Comparison of ENCODE assay signal across 9 mouse cellular contexts in genomic region chr8:71568941-71569340, GRCm38 (mm10). TPM values are rescaled to one million over a fixed set of nuclear protein-coding genes. Genes with fewer than 3 reads are reported as not detected.
A peak's percentile ranks its signal among the peaks of the same experiment; 100 is the strongest.
DNase-seq lines count a peak whose midpoint lies in the region; ATAC-seq lines count a peak whose summit lies in the region.
"Had no signal": no experiment of that assay in that cellular context is flagged by ENCODE, and none has a peak within 500 bp of the region (broad histone marks: within the 10 kb centered on the region; RNA-seq: fewer than 3 reads in every experiment).

No protein-coding gene starts in this region.

- H3K36me3 ChIP-seq in lung, embryonic 16.5 days (ENCODE audit: control insufficient read depth, insufficient read depth, low read length) = no peaks in the 10 kb centered on the region
- no peaks in the 10 kb centered on the region for H3K36me3 ChIP-seq in limb, embryonic 13.5 days
- H3K36me3 ChIP-seq in stomach, embryonic 14.5 days (ENCODE audit: control insufficient read depth, insufficient read depth, low read length) = no peaks in the 10 kb centered on the region

- peak overlapping the region; percentile 70 for H3K9ac ChIP-seq in lung, embryonic 16.5 days (ENCODE audit: low read length)
- H3K9ac ChIP-seq in limb, embryonic 13.5 days = peak overlapping the region; percentile 64; the same call in 1 of the 2 replicates
- H3K9ac ChIP-seq in stomach, embryonic 14.5 days (replicated peaks; ENCODE audit: low read depth, low read length) = 0 out of 2 replicates have a peak overlapping the region, but pooled peaks have one; percentile 36

- peak; percentile 51 for DNase-seq in adrenal gland, adult 8-10 months
- DNase-seq in adrenal gland, postnatal 25 days = no peak
- DNase-seq in lung, postnatal 36 days = no peak
- DNase-seq in spleen, postnatal 4 days (ENCODE audit: low spot score in 2 of 2) = no peak
- no peak for DNase-seq in embryo, embryonic 11 days

- H3K9me3 ChIP-seq in lung, embryonic 16.5 days (ENCODE audit: control insufficient read depth, low read length) = 0 out of 2 replicates have a peak, but pooled peaks cover 2% of the 10 kb centered on the region
- H3K9me3 ChIP-seq in limb, embryonic 13.5 days = peaks cover 7% of the 10 kb centered on the region
- H3K9me3 ChIP-seq in stomach, embryonic 14.5 days (ENCODE audit: control insufficient read depth, low read depth, low read length) = 0 out of 2 replicates have a peak, but pooled peaks cover 2% of the 10 kb centered on the region

- H3K4me1 ChIP-seq in lung, embryonic 16.5 days (replicated peaks; ENCODE audit: control insufficient read depth, insufficient read depth, low read length) = peaks cover 9% of the 10 kb centered on the region
- peaks cover 35% of the 10 kb centered on the region for H3K4me1 ChIP-seq in limb, embryonic 13.5 days
- peaks cover 14% of the 10 kb centered on the region for H3K4me1 ChIP-seq in stomach, embryonic 14.5 days (ENCODE audit: control insufficient read depth, insufficient read depth, low read length)

- ATAC-seq in lung, embryonic 16.5 days (ENCODE audit: low read depth) = no peak
- no peak for ATAC-seq in limb, embryonic 13.5 days (ENCODE audit: low FRiP score, low read depth)
- no peak for ATAC-seq in stomach, embryonic 14.5 days (ENCODE audit: insufficient number of reproducible peaks, insufficient read depth, low FRiP score, low read depth)

- H3K27me3 ChIP-seq in lung, embryonic 16.5 days (ENCODE audit: control insufficient read depth, insufficient read depth, low read depth, low read length) = no peaks in the 10 kb centered on the region
- peaks cover 51% of the 10 kb centered on the region for H3K27me3 ChIP-seq in limb, embryonic 13.5 days
- H3K27me3 ChIP-seq in stomach, embryonic 14.5 days (ENCODE audit: control insufficient read depth, insufficient read depth, low read length) = no peaks in the 10 kb centered on the region

- H3K4me3 ChIP-seq in lung, embryonic 16.5 days (ENCODE audit: low read length) = peak overlapping the region; percentile 62
- peak overlapping the region; percentile 69 for H3K4me3 ChIP-seq in limb, embryonic 13.5 days
- peak overlapping the region; percentile 41 for H3K4me3 ChIP-seq in stomach, embryonic 14.5 days (ENCODE audit: low read depth, low read length)

- WGBS in lung, embryonic 16.5 days = 30% methylated on average over 6 of the region's 6 CpGs
- 16% methylated on average over 6 of the region's 6 CpGs for WGBS in limb, embryonic 13.5 days
- WGBS in stomach, embryonic 14.5 days = 25% methylated on average over 6 of the region's 6 CpGs

- peak overlapping the region; percentile 91 for H3K27ac ChIP-seq in lung, embryonic 16.5 days (ENCODE audit: low read length)
- peak overlapping the region; percentile 28; the same call in 1 of the 2 replicates for H3K27ac ChIP-seq in limb, embryonic 13.5 days
- H3K27ac ChIP-seq in stomach, embryonic 14.5 days (ENCODE audit: low read length) = peak overlapping the region; percentile 46; the same call in 1 of the 2 replicates

- H3K4me2 ChIP-seq in lung, embryonic 16.5 days (ENCODE audit: low read depth, low read length) = peak overlapping the region; percentile 74
- H3K4me2 ChIP-seq in limb, embryonic 13.5 days (replicated peaks) = peak overlapping the region; percentile 79
- peak overlapping the region; percentile 80 for H3K4me2 ChIP-seq in stomach, embryonic 14.5 days (replicated peaks; ENCODE audit: low read depth, low read length)

RNA-seq across cellular contexts. Expression of gene Slc27a1, which starts 0.3 kb away (rescaled TPM):
- total RNA-seq in adrenal gland, adult 8-10 months (2022) = 100 to 1,000 TPM; 141 to 186 (median 160) TPM
- total RNA-seq in adrenal gland, postnatal 25 days (2021) = 156 and 167 TPM in 2 replicates
- polyA plus RNA-seq in lung, embryonic 16.5 days (2015; fragmentation: Nextera tagmentation; extraction: Ambion mirVana) = 38.4 and 39.5 TPM in 2 replicates
- polyA plus RNA-seq in limb, embryonic 13.5 days (2015; fragmentation: Nextera tagmentation; extraction: Ambion mirVana) = 52.2 and 52.3 TPM in 2 replicates
- polyA plus RNA-seq in stomach, embryonic 14.5 days (2014; fragmentation: Nextera tagmentation; extraction: Ambion mirVana) = 28.2 and 29.4 TPM in 2 replicates

RNA-seq across cellular contexts. Expression of gene Nxnl1, which starts 2.5 kb away (rescaled TPM):
- 1 to 10 TPM in 1 of 4 experiments, under 1 TPM in 3; 0.40 to 1.3 (median 0.49) TPM for total RNA-seq in adrenal gland, adult 8-10 months (2022)
- 1.1 TPM in 2 replicates for total RNA-seq in adrenal gland, postnatal 25 days (2021)
- 0.10 TPM in 1 of 2 replicates, not detected in the other for polyA plus RNA-seq in lung, embryonic 16.5 days (2015; fragmentation: Nextera tagmentation; extraction: Ambion mirVana)
- polyA plus RNA-seq in limb, embryonic 13.5 days (2015; fragmentation: Nextera tagmentation; extraction: Ambion mirVana) = not detected in 2 replicates
- polyA plus RNA-seq in stomach, embryonic 14.5 days (2014; fragmentation: Nextera tagmentation; extraction: Ambion mirVana) = not detected in 2 replicates
- total RNA-seq: layer of hippocampus, postnatal 10 days had no signal

RNA-seq across cellular contexts. Expression of gene Tmem221, which starts 10.3 kb away (rescaled TPM):
- 1 to 10 TPM; 5.1 to 7.0 (median 5.8) TPM for total RNA-seq in adrenal gland, adult 8-10 months (2022)
- total RNA-seq in adrenal gland, postnatal 25 days (2021) = 5.0 and 8.9 TPM in 2 replicates
- polyA plus RNA-seq in lung, embryonic 16.5 days (2015; fragmentation: Nextera tagmentation; extraction: Ambion mirVana) = 4.4 and 4.5 TPM in 2 replicates
- polyA plus RNA-seq in limb, embryonic 13.5 days (2015; fragmentation: Nextera tagmentation; extraction: Ambion mirVana) = 0.27 and 0.64 TPM in 2 replicates
- 1.4 and 1.9 TPM in 2 replicates for polyA plus RNA-seq in stomach, embryonic 14.5 days (2014; fragmentation: Nextera tagmentation; extraction: Ambion mirVana)
- total RNA-seq: layer of hippocampus, postnatal 10 days had no signal

RNA-seq across cellular contexts. Expression of gene Pgls, which starts 23.0 kb away (rescaled TPM):
- total RNA-seq in adrenal gland, adult 8-10 months (2022) = 100 to 1,000 TPM; 116 to 141 (median 124) TPM
- 145 and 153 TPM in 2 replicates for total RNA-seq in adrenal gland, postnatal 25 days (2021)
- polyA plus RNA-seq in lung, embryonic 16.5 days (2015; fragmentation: Nextera tagmentation; extraction: Ambion mirVana) = 202 and 218 TPM in 2 replicates
- polyA plus RNA-seq in limb, embryonic 13.5 days (2015; fragmentation: Nextera tagmentation; extraction: Ambion mirVana) = 210 and 212 TPM in 2 replicates
- 258 and 266 TPM in 2 replicates for polyA plus RNA-seq in stomach, embryonic 14.5 days (2014; fragmentation: Nextera tagmentation; extraction: Ambion mirVana)

RNA-seq across cellular contexts. Expression of gene Mvb12a, which starts 26.2 kb away (rescaled TPM):
- total RNA-seq in adrenal gland, adult 8-10 months (2022) = 10 to 100 TPM; 72.6 to 87.3 (median 82.3) TPM
- total RNA-seq in adrenal gland, postnatal 25 days (2021) = 62.3 and 73.7 TPM in 2 replicates
- 96.3 and 99.5 TPM in 2 replicates for polyA plus RNA-seq in lung, embryonic 16.5 days (2015; fragmentation: Nextera tagmentation; extraction: Ambion mirVana)
- 80.7 and 83.6 TPM in 2 replicates for polyA plus RNA-seq in limb, embryonic 13.5 days (2015; fragmentation: Nextera tagmentation; extraction: Ambion mirVana)
- 103 and 105 TPM in 2 replicates for polyA plus RNA-seq in stomach, embryonic 14.5 days (2014; fragmentation: Nextera tagmentation; extraction: Ambion mirVana)

Comparison
In these comparisons a context has a peak if more than half of its experiments do, and no peak if none do; other contexts are left out.
1. H3K27ac ChIP-seq: peak in every context shown above with its lines; median percentile 91 in lung, embryonic 16.5 days; 46 in stomach, embryonic 14.5 days; 28 in limb, embryonic 13.5 days.